Mouse (Mus musculus) hindbrain, embryonic 13.5 days (tissue): Measurements from ENCODE around the gene Icmt. TPM values are rescaled to one million over a fixed set of nuclear protein-coding genes. Genes with fewer than 3 reads are reported as not detected.

Experiments
- ATAC-seq: fragments of 200-750 bp; cut with Nextera tagmentation; 2 replicates; pipeline ENCODE4 v1.8.0; 2017; ENCODE audit warnings: moderate TSS enrichment; ENCODE audit not compliant: low FRiP score
- H3K27ac ChIP-seq: fragments of 300-500 bp; sonication (generic); 2 replicates; pipeline ENCODE4 v1.5.1; 2015; ENCODE audit warnings: inconsistent platforms, mild to moderate bottlenecking, moderate library complexity
- H3K27me3 ChIP-seq: fragments of 300-500 bp; sonication (generic); 2 replicates; pipeline ENCODE4 v1.6.1; 2015; ENCODE audit warnings: mild to moderate bottlenecking, inconsistent platforms
- H3K36me3 ChIP-seq: fragments of 300-500 bp; sonication (generic); 2 replicates; pipeline ENCODE4 v1.6.1; 2015; ENCODE audit warnings: mild to moderate bottlenecking, inconsistent platforms
- H3K4me1 ChIP-seq: fragments of 300-500 bp; sonication (generic); replicated peaks from 2 replicates; pipeline ENCODE4 v1.6.1; 2015; ENCODE audit warnings: inconsistent platforms
- H3K4me2 ChIP-seq: fragments of 300-500 bp; sonication (generic); 2 replicates; pipeline ENCODE4 v1.6.1; 2015; ENCODE audit warnings: inconsistent platforms, mild to moderate bottlenecking, moderate library complexity
- H3K4me3 ChIP-seq: fragments of 300-500 bp; sonication (generic); 2 replicates; pipeline ENCODE4 v1.5.1; 2015; ENCODE audit warnings: mild to moderate bottlenecking, inconsistent platforms
- H3K9ac ChIP-seq: fragments of 300-500 bp; sonication (generic); 2 replicates; pipeline ENCODE4 v1.6.1; 2015; ENCODE audit warnings: mild to moderate bottlenecking, inconsistent platforms
- H3K9me3 ChIP-seq: fragments of 300-500 bp; sonication (generic); 2 replicates; pipeline ENCODE4 v1.6.1; 2016; ENCODE audit warnings: inconsistent platforms
- WGBS: fragments of 180-500 bp; shearing (Covaris S2); methylation state at CpG from one replicate; pipeline ENCODE4 v1.1.7; 2015; 5-methylcytosine and 5-hydroxymethylcytosine counted together
- polyA plus RNA-seq: library from polyadenylated mRNA; unstranded; fragments of >200 nt; fragmentation: Nextera tagmentation; extraction: Ambion mirVana; gene quantifications from 2 replicates; pipeline ENCODE4 v1.2.1, GENCODE M21; 2015

The Icmt gene
- polyA plus RNA-seq, 1 experiment from 2014 or later: 18.4 TPM

- no peak for ATAC-seq
These were observed 19.1 kb upstream of the Icmt start for GRCm38 (mm10) chr4:152277916-152278315.

GRCm38 (mm10) chr4:152278986-152279385 lies 18.0 kb upstream of the Icmt start:
- Histone ChIP-seq H3K4me1 (peaks cover 26% of the 10 kb centered on the region), H3K4me3 (no peak overlapping the region), H3K36me3 (peaks cover 21% of the 10 kb centered on the region), H3K9me3 (no peaks in the 10 kb centered on the region), H3K4me2 (no peak overlapping the region), H3K27ac (no peak overlapping the region), H3K27me3 (peaks cover 98% of the 10 kb centered on the region), H3K9ac (no peak overlapping the region)
- ATAC-seq: no peak
- 85% methylated on average over 23 of the region's 23 CpGs for WGBS

More at GRCm38 (mm10) chr4:152277916-152278315, 19.1 kb upstream of the Icmt start:
- no peak overlapping the region for H3K4me3 ChIP-seq
- H3K4me1 ChIP-seq: peaks cover 29% of the 10 kb centered on the region
- H3K27me3 ChIP-seq: peaks cover 93% of the 10 kb centered on the region
- H3K27ac ChIP-seq: no peak overlapping the region
- peaks cover 21% of the 10 kb centered on the region for H3K36me3 ChIP-seq
- no peaks in the 10 kb centered on the region for H3K9me3 ChIP-seq
- H3K9ac ChIP-seq: no peak overlapping the region
- H3K4me2 ChIP-seq: no peak overlapping the region
- WGBS: 74% methylated on average over 2 of the region's 2 CpGs

GRCm38 (mm10) chr4:152281601-152282000 lies 15.4 kb upstream of the Icmt start:
- no peak for ATAC-seq
- H3K9ac ChIP-seq: no peak overlapping the region
- WGBS: 61% methylated on average over 15 of the region's 15 CpGs
- no peak overlapping the region for H3K4me2 ChIP-seq
- peaks cover 98% of the 10 kb centered on the region for H3K27me3 ChIP-seq
- no peaks in the 10 kb centered on the region for H3K9me3 ChIP-seq
- peaks cover 21% of the 10 kb centered on the region for H3K36me3 ChIP-seq
- peaks cover 22% of the 10 kb centered on the region for H3K4me1 ChIP-seq
- H3K27ac ChIP-seq: no peak overlapping the region
- H3K4me3 ChIP-seq: no peak overlapping the region

GRCm38 (mm10) chr4:152282721-152283120 lies 14.3 kb upstream of the Icmt start:
- H3K9me3 ChIP-seq: no peaks in the 10 kb centered on the region
- H3K27ac ChIP-seq: no peak overlapping the region
- no peak for ATAC-seq
- H3K4me2 ChIP-seq: peak overlapping the region; percentile 60
- H3K27me3 ChIP-seq: peaks cover 99% of the 10 kb centered on the region
- peaks cover 21% of the 10 kb centered on the region for H3K36me3 ChIP-seq
- peak overlapping the region; percentile 37 for H3K4me3 ChIP-seq
- H3K4me1 ChIP-seq: peaks cover 33% of the 10 kb centered on the region
- H3K9ac ChIP-seq: peak overlapping the region; percentile 60
- WGBS: 22% methylated on average over 32 of the region's 34 CpGs

GRCm38 (mm10) chr4:152283186-152283950 lies 13.7 kb upstream of the Icmt start:
- peaks cover 39% of the 10 kb centered on the region for H3K4me1 ChIP-seq
- peak overlapping the region; percentile 60 for H3K4me2 ChIP-seq
- ATAC-seq: peak; percentile 73
- H3K36me3 ChIP-seq: peaks cover 18% of the 10 kb centered on the region
- peak overlapping the region; percentile 37 for H3K4me3 ChIP-seq
- peaks cover 100% of the 10 kb centered on the region for H3K27me3 ChIP-seq
- peak overlapping the region; percentile 60 for H3K9ac ChIP-seq
- no peak overlapping the region for H3K27ac ChIP-seq
- 5% methylated on average over 68 of the region's 70 CpGs for WGBS
- no peaks in the 10 kb centered on the region for H3K9me3 ChIP-seq

DNA sequence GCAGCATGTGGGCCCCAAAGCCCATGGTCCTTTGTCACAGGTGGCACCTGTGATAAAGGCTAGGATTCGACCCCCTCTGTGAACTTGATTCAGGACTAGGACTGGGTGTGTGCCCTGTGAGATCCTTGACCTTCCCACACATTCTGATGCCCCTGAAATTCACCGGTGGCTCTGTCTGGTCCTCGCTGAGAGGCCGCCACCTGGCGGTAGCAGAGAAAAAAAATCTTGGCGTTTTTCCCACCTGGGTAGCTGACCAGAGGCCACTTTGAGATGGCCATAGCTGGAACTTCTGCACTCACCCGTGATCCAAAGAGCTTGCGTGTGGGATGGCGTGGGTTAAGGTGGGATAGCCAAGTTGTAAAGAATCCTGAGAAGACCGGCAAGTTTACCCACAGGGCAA lies 11.5 kb upstream of the Icmt start:
- H3K4me1 ChIP-seq: peaks cover 52% of the 10 kb centered on the region
- H3K4me2 ChIP-seq: peak overlapping the region; percentile 62; the same call in 1 of the 2 replicates
- H3K4me3 ChIP-seq: 0 out of 2 replicates have a peak overlapping the region, but pooled peaks have one; percentile 38
- peaks cover 9% of the 10 kb centered on the region for H3K36me3 ChIP-seq
- H3K9ac ChIP-seq: no peak overlapping the region
- H3K27ac ChIP-seq: no peak overlapping the region
- no peak for ATAC-seq
- no peaks in the 10 kb centered on the region for H3K9me3 ChIP-seq
- H3K27me3 ChIP-seq: peaks cover 97% of the 10 kb centered on the region
- WGBS: 6% methylated on average over 10 of the region's 10 CpGs

DNA sequence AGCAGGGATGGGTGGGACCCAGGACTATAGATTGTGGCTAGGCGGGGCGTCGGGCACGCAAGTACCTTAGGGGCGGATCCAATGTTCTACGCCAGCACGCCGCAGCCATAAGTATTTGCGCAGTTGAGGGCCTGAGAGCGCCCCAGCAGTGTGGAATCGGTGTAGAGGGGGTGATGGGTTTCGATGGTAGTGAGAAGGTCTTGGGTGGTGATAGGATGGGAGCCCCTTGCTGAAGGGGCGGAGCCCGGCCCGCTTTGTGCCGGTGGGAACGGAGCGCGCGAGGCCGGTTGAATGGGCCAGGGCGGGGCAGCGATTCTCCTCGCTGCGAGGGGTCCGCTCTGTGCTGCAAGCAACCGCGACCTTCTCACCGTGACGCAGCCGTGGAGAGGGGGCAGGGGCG lies 10.8 kb upstream of the Icmt start:
- Histone ChIP-seq H3K27me3 (peaks cover 97% of the 10 kb centered on the region), H3K9ac (peak overlapping the region; percentile 64), H3K9me3 (no peaks in the 10 kb centered on the region), H3K4me1 (peaks cover 59% of the 10 kb centered on the region), H3K27ac (no peak overlapping the region), H3K36me3 (peaks cover 5% of the 10 kb centered on the region; the same call in 1 of the 2 replicates), H3K4me2 (peak overlapping the region; percentile 62), H3K4me3 (peak overlapping the region; percentile 38)
- under 1% methylated on average over 32 of the region's 32 CpGs for WGBS
- ATAC-seq: no peak

DNA sequence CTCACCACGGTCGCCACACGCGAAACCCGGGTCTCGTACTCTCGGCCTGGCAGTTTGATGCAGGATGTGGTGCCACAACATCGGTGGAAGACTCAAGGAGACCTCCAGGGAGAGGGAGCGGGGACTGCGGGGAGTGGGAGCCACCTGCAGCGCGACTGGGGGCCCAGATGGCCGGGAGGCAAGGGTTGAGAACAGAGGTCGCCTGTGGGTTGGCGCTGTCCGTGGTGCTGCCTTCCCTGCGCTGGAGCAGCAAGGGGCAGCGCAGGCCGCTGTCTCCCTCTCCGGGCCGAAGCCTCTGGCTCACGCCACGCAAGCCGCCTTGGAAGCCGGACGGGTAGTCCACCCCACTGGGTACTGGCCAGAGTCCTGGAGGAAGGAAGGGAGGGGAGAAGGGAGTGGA lies 10.1 kb upstream of the Icmt start:
- H3K4me1 ChIP-seq: peaks cover 65% of the 10 kb centered on the region
- H3K36me3 ChIP-seq: no peaks in the 10 kb centered on the region
- no peaks in the 10 kb centered on the region for H3K9me3 ChIP-seq
- ATAC-seq: no peak
- peak overlapping the region; percentile 38 for H3K4me3 ChIP-seq
- no peak overlapping the region for H3K27ac ChIP-seq
- WGBS: 1% methylated on average over 26 of the region's 26 CpGs
- peak overlapping the region; percentile 62 for H3K4me2 ChIP-seq
- H3K9ac ChIP-seq: peak overlapping the region; percentile 64; the same call in 1 of the 2 replicates
- H3K27me3 ChIP-seq: peaks cover 97% of the 10 kb centered on the region

DNA sequence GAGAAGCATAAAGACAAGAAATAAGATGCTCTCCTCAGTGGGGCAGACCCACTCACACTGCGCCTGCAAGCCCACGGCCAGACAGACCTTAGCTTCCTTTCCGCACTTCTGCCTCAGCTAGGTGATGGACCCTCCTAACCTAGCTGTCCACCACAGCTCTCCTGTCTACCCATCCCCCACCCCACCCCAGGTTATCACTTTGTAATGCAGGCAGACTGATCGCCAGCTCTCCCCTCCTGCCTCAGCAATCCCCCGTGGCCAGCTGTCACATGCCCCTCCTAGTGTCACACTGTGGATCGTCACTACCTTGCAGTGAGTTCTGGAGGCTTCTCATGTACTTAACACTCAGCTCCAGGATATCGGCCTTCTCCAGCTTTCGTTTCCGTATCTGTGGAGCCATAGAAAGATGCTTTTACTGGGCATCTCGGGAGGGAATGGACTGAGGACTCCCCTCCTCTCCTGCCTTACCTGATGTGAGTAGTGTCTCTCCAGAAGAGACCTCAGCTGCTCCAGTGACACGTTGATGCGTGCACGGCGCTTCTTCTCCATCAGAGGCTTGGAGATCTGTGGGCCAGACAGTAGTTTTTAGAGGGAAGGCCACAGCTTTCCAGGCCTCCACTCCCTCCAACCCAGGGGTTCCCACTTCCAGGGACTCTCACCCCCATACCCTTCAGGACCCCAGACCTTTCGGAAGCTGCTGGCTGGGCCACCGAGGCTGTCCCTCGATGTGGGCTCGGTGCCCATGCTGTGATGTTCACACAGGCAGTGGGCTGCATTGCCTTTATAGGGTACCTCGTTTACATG lies 9.5 kb upstream of the Icmt start:
- Histone ChIP-seq H3K9me3 (no peaks in the 10 kb centered on the region), H3K36me3 (no peaks in the 10 kb centered on the region), H3K27me3 (peaks cover 97% of the 10 kb centered on the region), H3K4me2 (peak overlapping the region; percentile 62), H3K4me1 (peaks cover 71% of the 10 kb centered on the region), H3K27ac (no peak overlapping the region), H3K4me3 (no peak overlapping the region), H3K9ac (0 out of 2 replicates have a peak overlapping the region, but pooled peaks have one; percentile 35)
- 5% methylated on average over 19 of the region's 19 CpGs for WGBS
- no peak for ATAC-seq

- 28% methylated on average over 18 of the region's 18 CpGs for WGBS
- no peak overlapping the region for H3K4me3 ChIP-seq
- H3K27ac ChIP-seq: no peak overlapping the region
- peaks cover 97% of the 10 kb centered on the region for H3K27me3 ChIP-seq
- H3K9ac ChIP-seq: no peak overlapping the region
- H3K36me3 ChIP-seq: no peaks in the 10 kb centered on the region
- H3K4me1 ChIP-seq: peaks cover 71% of the 10 kb centered on the region
- H3K4me2 ChIP-seq: no peak overlapping the region
- no peaks in the 10 kb centered on the region for H3K9me3 ChIP-seq
- no peak for ATAC-seq
These were observed 8.6 kb upstream of the Icmt start for GRCm38 (mm10) chr4:152288398-152288945.

GRCm38 (mm10) chr4:152290385-152290784 lies 6.6 kb upstream of the Icmt start:
- H3K9me3 ChIP-seq: no peaks in the 10 kb centered on the region
- under 1% methylated on average over 38 of the region's 39 CpGs for WGBS
- peak overlapping the region; percentile 67 for H3K9ac ChIP-seq
- peak overlapping the region; percentile 32 for H3K4me3 ChIP-seq
- peaks cover 78% of the 10 kb centered on the region for H3K4me1 ChIP-seq
- H3K27me3 ChIP-seq: peaks cover 97% of the 10 kb centered on the region
- H3K36me3 ChIP-seq: no peaks in the 10 kb centered on the region
- 0 out of 2 replicates have a peak, but pooled peaks have one; percentile 12 for ATAC-seq
- no peak overlapping the region for H3K27ac ChIP-seq
- H3K4me2 ChIP-seq: peak overlapping the region; percentile 57

DNA sequence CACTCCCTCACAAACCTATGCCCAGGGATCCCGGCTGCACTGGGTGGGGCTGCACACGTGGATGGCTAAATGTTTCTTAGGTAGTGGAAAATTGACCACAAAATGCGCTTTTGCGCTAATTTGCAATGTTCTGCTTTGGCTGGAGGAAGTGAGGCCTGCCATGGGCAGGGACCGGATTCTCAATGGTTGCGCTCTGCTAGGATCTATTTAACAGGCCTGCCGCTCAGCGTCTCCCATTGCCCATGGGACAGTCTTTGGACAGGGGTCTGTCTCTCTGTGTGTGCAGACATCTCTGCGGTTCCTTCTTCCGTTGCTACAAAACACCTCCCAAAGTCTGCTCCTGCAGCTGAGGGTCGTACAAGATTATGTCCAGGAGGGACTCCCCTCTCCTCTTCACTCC lies 6.0 kb upstream of the Icmt start:
- H3K27me3 ChIP-seq: peaks cover 97% of the 10 kb centered on the region
- H3K4me2 ChIP-seq: peak overlapping the region; percentile 57
- peak overlapping the region; percentile 67; the same call in 1 of the 2 replicates for H3K9ac ChIP-seq
- H3K4me1 ChIP-seq: peaks cover 74% of the 10 kb centered on the region
- H3K36me3 ChIP-seq: no peaks in the 10 kb centered on the region
- 7% methylated on average over 11 of the region's 11 CpGs for WGBS
- peak overlapping the region; percentile 32 for H3K4me3 ChIP-seq
- no peak for ATAC-seq
- H3K9me3 ChIP-seq: no peaks in the 10 kb centered on the region
- H3K27ac ChIP-seq: no peak overlapping the region
